In genomic region chrX:129925806-129926205, GRCm38 (mm10) we compare ENCODE assay signal across 23 mouse cellular contexts.
A peak's percentile ranks its signal among the peaks of the same experiment; 100 is the strongest.
DNase-seq lines count a peak whose midpoint lies in the region; ATAC-seq and TF ChIP-seq lines count a peak whose summit lies in the region.
"Had no signal": no experiment of that assay in that cellular context is flagged by ENCODE, and none has a peak within 500 bp of the region (broad histone marks: within the 10 kb centered on the region; RNA-seq: fewer than 3 reads in every experiment).

No protein-coding gene starts in this region.

- in situ Hi-C loops in ES-E14 (cut with MboI; ENCODE audit: low sequenced_read_pairs in 2 of 2, unreplicated experiment in 2 of 2) = no loop called here

- H3K9ac ChIP-seq in ES-Bruce4 (ENCODE audit: low read depth, poor library complexity, severe bottlenecking) = no peak overlapping the region
- no peak overlapping the region for H3K9ac ChIP-seq in ES-E14 (ENCODE audit: insufficient read depth, low read depth, low read length, poor library complexity, severe bottlenecking)
- no peak overlapping the region for H3K9ac ChIP-seq in liver, embryonic 12.5 days
- H3K9ac ChIP-seq: embryonic facial prominence, embryonic 12.5 days; forebrain, embryonic 13.5 days; forebrain, embryonic 15.5 days; forebrain, postnatal 0 days had no signal

- H3K9me3 ChIP-seq in ES-Bruce4 (replicated peaks; ENCODE audit: control insufficient read depth, insufficient read depth, low read length, poor library complexity, severe bottlenecking) (no peaks in the 10 kb centered on the region), ES-E14 (ENCODE audit: control insufficient read depth, insufficient read depth, low read depth, low read length) (no peaks in the 10 kb centered on the region)
- H3K9me3 ChIP-seq in liver, embryonic 12.5 days (replicated peaks) = no peaks in the 10 kb centered on the region
- H3K9me3 ChIP-seq: embryonic facial prominence, embryonic 10.5 days; embryonic facial prominence, embryonic 12.5 days; forebrain, embryonic 13.5 days; forebrain, embryonic 15.5 days had no signal

- H3K36me3 ChIP-seq in ES-Bruce4 (ENCODE audit: control insufficient read depth, insufficient read depth, low read length, poor library complexity, severe bottlenecking) (no peaks in the 10 kb centered on the region), ES-E14 (ENCODE audit: control insufficient read depth, insufficient read depth, low read length, poor library complexity, severe bottlenecking) (no peaks in the 10 kb centered on the region)
- no peaks in the 10 kb centered on the region for H3K36me3 ChIP-seq in liver, embryonic 12.5 days
- H3K36me3 ChIP-seq: embryonic facial prominence, embryonic 10.5 days; embryonic facial prominence, embryonic 12.5 days; forebrain, embryonic 15.5 days had no signal

- no peak for TF ChIP-seq POLR2A in ES-Bruce4 (IDR thresholded peaks at IDR 0.05; ENCODE audit: insufficient read depth, low read length)

- DNase-seq in ES-E14 (ENCODE audit: low read depth, low spot score) = peak; percentile 9
- DNase-seq in WW6 (ENCODE audit: low read depth, low spot score) = peak; percentile 1
- no peak for DNase-seq in thymus, postnatal 0 days (ENCODE audit: low spot score)
- no peak for DNase-seq in urinary bladder, postnatal 10 days (ENCODE audit: low spot score)
- DNase-seq: adrenal gland, adult 2 months; adrenal gland, postnatal 10 days; adrenal gland, postnatal 36 days; B cell, adult 2 months; cerebellum, adult 11-12 months; cerebellum, adult 2 months; cerebellum, adult 9-10 months; cerebellum, postnatal 10 days; cerebellum, postnatal 25 days; forebrain, postnatal 0 days had no signal

- H3K4me2 ChIP-seq in liver, embryonic 12.5 days = no peak overlapping the region
- H3K4me2 ChIP-seq: embryonic facial prominence, embryonic 12.5 days; forebrain, embryonic 13.5 days; forebrain, embryonic 15.5 days had no signal

- 0 out of 2 replicates have a peak, but pooled peaks have one; percentile 14 for TF ChIP-seq EP300 in ES-Bruce4 (IDR thresholded peaks at IDR 0.05; ENCODE audit: insufficient read depth, low read depth, low read length)

- H3K4me1 ChIP-seq in ES-Bruce4 (ENCODE audit: control insufficient read depth, insufficient read depth, low read length) (no peaks in the 10 kb centered on the region), ES-E14 (ENCODE audit: control insufficient read depth in 2 of 2, insufficient read depth in 2 of 2, low read length in 2 of 2, poor library complexity in 1 of 2) (no peaks in the 10 kb centered on the region; a peak in 1 of 4 replicates)
- no peaks in the 10 kb centered on the region for H3K4me1 ChIP-seq in liver, embryonic 12.5 days
- H3K4me1 ChIP-seq: embryonic facial prominence, embryonic 10.5 days; embryonic facial prominence, embryonic 12.5 days; forebrain, embryonic 13.5 days; forebrain, embryonic 15.5 days had no signal

- H3K4me3 ChIP-seq in ES-Bruce4 (ENCODE audit: low read depth, low read length) (no peak overlapping the region), ES-E14 (ENCODE audit: insufficient read depth in 1 of 2, low read depth in 1 of 2, low read length in 2 of 2, poor library complexity in 1 of 2, severe bottlenecking in 1 of 2) (no peak overlapping the region)
- H3K4me3 ChIP-seq in liver, embryonic 12.5 days = no peak overlapping the region
- H3K4me3 ChIP-seq: embryonic facial prominence, embryonic 10.5 days; embryonic facial prominence, embryonic 12.5 days; forebrain, embryonic 13.5 days; forebrain, embryonic 15.5 days had no signal

- 70% methylated on average over 2 of the region's 2 CpGs for WGBS in liver, embryonic 12.5 days (ENCODE audit: insufficient replicate concordance)

- TF ChIP-seq CTCF in ES-Bruce4 (IDR thresholded peaks at IDR 0.05; ENCODE audit: low read depth, low read length) = no peak

- H3K27ac ChIP-seq in ES-Bruce4 (ENCODE audit: insufficient read depth, low read length) (no peak overlapping the region), ES-E14 (ENCODE audit: insufficient read depth, low read depth, low read length, poor library complexity, severe bottlenecking) (no peak overlapping the region)
- no peak overlapping the region for H3K27ac ChIP-seq in liver, embryonic 12.5 days
- H3K27ac ChIP-seq: embryonic facial prominence, embryonic 10.5 days; embryonic facial prominence, embryonic 12.5 days; forebrain, embryonic 13.5 days; forebrain, embryonic 15.5 days had no signal

- ATAC-seq in liver, embryonic 12.5 days = no peak
- ATAC-seq: activated CD4-positive, CD25-positive, alpha-beta regulatory T cell, adult 4 months; CD4-positive, CD25-positive, alpha-beta regulatory T cell, adult 4 months; forebrain, embryonic 13.5 days; forebrain, embryonic 15.5 days; forebrain, postnatal 0 days had no signal

- no peaks in the 10 kb centered on the region for H3K27me3 ChIP-seq in ES-Bruce4 (ENCODE audit: control insufficient read depth, insufficient read depth, low read length, poor library complexity, severe bottlenecking)
- no peaks in the 10 kb centered on the region for H3K27me3 ChIP-seq in liver, embryonic 12.5 days (replicated peaks)
- H3K27me3 ChIP-seq: CH12.LX; embryonic facial prominence, embryonic 12.5 days; forebrain, embryonic 13.5 days; forebrain, embryonic 15.5 days had no signal

TF ChIP-seq in ES-E14, 5 proteins besides CTCF, POLR2A, EP300 and RAD21:
- TF ChIP-seq ZNF384 (IDR thresholded peaks at IDR 0.05; ENCODE audit: low read depth, low read length) (no peak), HCFC1 (IDR thresholded peaks at IDR 0.05; ENCODE audit: borderline replicate concordance, insufficient read depth, low read length) (no peak), CHD2 (IDR thresholded peaks at IDR 0.05; ENCODE audit: low read depth, low read length) (no peak), MAFK (IDR thresholded peaks at IDR 0.05; ENCODE audit: insufficient read depth, low read depth, low read length) (no peak), ZC3H11A (IDR thresholded peaks at IDR 0.05; ENCODE audit: borderline replicate concordance, low read depth, low read length) (no peak)

Comparison
In these comparisons a context has a peak if more than half of its experiments do, and no peak if none do; other contexts are left out.
1. DNase-seq: peak in ES-E14 (single experiment) and WW6 (single experiment); none in thymus, postnatal 0 days (single experiment) and urinary bladder, postnatal 10 days (single experiment).